Mouse (Mus musculus) CD4-positive, CD25-positive, alpha-beta regulatory T cell, adult 9 weeks (primary cell): Measurements from ENCODE around the gene Gm379. TPM values are rescaled to one million over a fixed set of nuclear protein-coding genes. Genes with fewer than 3 reads are reported as not detected.

Experiments
- polyA plus RNA-seq: library from polyadenylated mRNA; unstranded; fragments of 100-300 nt; shearing (Covaris generic); gene quantifications from one replicate; pipeline ENCODE4 v1.2.1, GENCODE M21; 2017

The Gm379 gene
- polyA plus RNA-seq: not detected

GRCm38 (mm10) chrX:108664885-108665284 lies at the start of gene Gm379:
Gene Gm379, minus strand, starts transcription at chrX:108664891.

Other genes with a start within 250 kb of the Gm379 start
- gene Brwd3, start 169.5 kb upstream of the Gm379 start, polyA plus RNA-seq: 4.6 TPM